Mouse (Mus musculus) hindbrain, embryonic 11.5 days (tissue): Measurements from ENCODE around the gene Adcy4. TPM values are rescaled to one million over a fixed set of nuclear protein-coding genes. Genes with fewer than 3 reads are reported as not detected.

Experiments
- ATAC-seq: fragments of 200-750 bp; cut with Nextera tagmentation; 2 replicates; pipeline ENCODE4 v1.8.0; 2017; ENCODE audit warnings: mild to moderate bottlenecking, moderate TSS enrichment, moderate library complexity; ENCODE audit not compliant: low FRiP score
- DNase-seq: peaks from one replicate; pipeline ENCODE4 v3.0.0-alpha.2; 2015; ENCODE audit warnings: low spot score
- H3K27ac ChIP-seq: fragments of 300-500 bp; sonication (generic); 2 replicates; pipeline ENCODE4 v1.5.1; 2014; ENCODE audit warnings: mild to moderate bottlenecking, low read depth, low read length
- H3K27me3 ChIP-seq: fragments of 300-500 bp; sonication (generic); 2 replicates; pipeline ENCODE4 v1.6.1; 2014; ENCODE audit warnings: mild to moderate bottlenecking, low read length, moderate library complexity, mixed read lengths; ENCODE audit not compliant: control insufficient read depth, insufficient read depth
- H3K36me3 ChIP-seq: fragments of 300-500 bp; sonication (generic); 2 replicates; pipeline ENCODE4 v1.6.1; 2014; ENCODE audit warnings: mild to moderate bottlenecking, low read length, moderate library complexity, mixed read lengths; ENCODE audit not compliant: control insufficient read depth, insufficient read depth
- H3K4me1 ChIP-seq: fragments of 300-500 bp; sonication (generic); replicated peaks from 2 replicates; pipeline ENCODE4 v1.6.1; 2014; ENCODE audit warnings: low read length, mixed read lengths; ENCODE audit not compliant: control insufficient read depth, insufficient read depth
- H3K4me2 ChIP-seq: fragments of 300-500 bp; sonication (generic); replicated peaks from 2 replicates; pipeline ENCODE4 v1.6.1; 2014; ENCODE audit warnings: mild to moderate bottlenecking, low read depth, low read length
- H3K4me3 ChIP-seq: fragments of 300-500 bp; sonication (generic); 2 replicates; pipeline ENCODE4 v1.5.1; 2014; ENCODE audit warnings: low read depth, low read length
- H3K9ac ChIP-seq: fragments of 300-500 bp; sonication (generic); 2 replicates; pipeline ENCODE4 v1.6.1; 2014; ENCODE audit warnings: low read depth, low read length
- H3K9me3 ChIP-seq: fragments of 300-500 bp; sonication (generic); 2 replicates; pipeline ENCODE4 v1.6.1; 2016; ENCODE audit warnings: low read length; ENCODE audit not compliant: control insufficient read depth
- WGBS: fragments of 180-500 bp; shearing (Covaris S2); extraction: QIAGEN DNeasy Blood & Tissue Kit; methylation state at CpG from one replicate; pipeline ENCODE4 v1.1.7; 2014; 5-methylcytosine and 5-hydroxymethylcytosine counted together
- polyA plus RNA-seq: library from polyadenylated mRNA; unstranded; fragments of >200 nt; fragmentation: Nextera tagmentation; extraction: Ambion mirVana; gene quantifications from 2 replicates; pipeline ENCODE4 v1.2.1, GENCODE M21; 2014

The Adcy4 gene
- polyA plus RNA-seq, 1 experiment from 2014 or later: 7.6 TPM

GRCm38 (mm10) chr14:55781310-55781709 lies 2.6 kb downstream of the Adcy4 start:
- 14% methylated on average over 14 of the region's 14 CpGs for WGBS
- peak; percentile 60 for ATAC-seq

GRCm38 (mm10) chr14:55780736-55781135 lies 3.2 kb downstream of the Adcy4 start:
- WGBS: 82% methylated on average over 11 of the region's 11 CpGs
- peaks cover 35% of the 10 kb centered on the region for H3K27me3 ChIP-seq

More at GRCm38 (mm10) chr14:55781310-55781709, 2.6 kb downstream of the Adcy4 start:
- no peak overlapping the region for H3K27ac ChIP-seq
- no peaks in the 10 kb centered on the region for H3K9me3 ChIP-seq
- no peak overlapping the region for H3K9ac ChIP-seq
- H3K4me1 ChIP-seq: peaks cover 5% of the 10 kb centered on the region; the same call in 1 of the 2 replicates
- H3K4me2 ChIP-seq: 0 out of 2 replicates have a peak overlapping the region, but pooled peaks have one; percentile 11
- DNase-seq: peak; percentile 86
- no peak overlapping the region for H3K4me3 ChIP-seq
- H3K36me3 ChIP-seq: no peaks in the 10 kb centered on the region
- peaks cover 37% of the 10 kb centered on the region for H3K27me3 ChIP-seq

GRCm38 (mm10) chr14:55779656-55780055 lies 4.2 kb downstream of the Adcy4 start:
- Histone ChIP-seq H3K9me3 (no peaks in the 10 kb centered on the region), H3K27ac (no peak overlapping the region), H3K9ac (no peak overlapping the region), H3K4me1 (peaks cover 5% of the 10 kb centered on the region; the same call in 1 of the 2 replicates), H3K27me3 (peaks cover 28% of the 10 kb centered on the region), H3K4me2 (no peak overlapping the region), H3K4me3 (no peak overlapping the region), H3K36me3 (no peaks in the 10 kb centered on the region)
- no peak for ATAC-seq
- 73% methylated on average over 16 of the region's 16 CpGs for whole genome bisulfite sequencing
- DNase-seq: no peak

More at GRCm38 (mm10) chr14:55780736-55781135, 3.2 kb downstream of the Adcy4 start:
- no peaks in the 10 kb centered on the region for H3K36me3 ChIP-seq
- H3K27ac ChIP-seq: no peak overlapping the region
- no peak for ATAC-seq
- H3K4me3 ChIP-seq: no peak overlapping the region
- no peak overlapping the region for H3K4me2 ChIP-seq
- H3K4me1 ChIP-seq: peaks cover 5% of the 10 kb centered on the region; the same call in 1 of the 2 replicates
- no peak overlapping the region for H3K9ac ChIP-seq
- DNase-seq: no peak
- no peaks in the 10 kb centered on the region for H3K9me3 ChIP-seq

GRCm38 (mm10) chr14:55778686-55779085 lies 5.2 kb downstream of the Adcy4 start:
- WGBS: 94% methylated on average over 15 of the region's 15 CpGs
- H3K27ac ChIP-seq: no peak overlapping the region
- ATAC-seq: no peak
- H3K4me1 ChIP-seq: peaks cover 5% of the 10 kb centered on the region; the same call in 1 of the 2 replicates
- no peak overlapping the region for H3K9ac ChIP-seq
- no peak overlapping the region for H3K4me2 ChIP-seq
- peaks cover 21% of the 10 kb centered on the region for H3K27me3 ChIP-seq
- H3K9me3 ChIP-seq: no peaks in the 10 kb centered on the region
- no peaks in the 10 kb centered on the region for H3K36me3 ChIP-seq
- no peak overlapping the region for H3K4me3 ChIP-seq
- no peak for DNase-seq

- WGBS: 86% methylated on average over 11 of the region's 11 CpGs
- no peaks in the 10 kb centered on the region for H3K36me3 ChIP-seq
- no peak overlapping the region for H3K9ac ChIP-seq
- H3K9me3 ChIP-seq: no peaks in the 10 kb centered on the region
- 0 out of 2 replicates have a peak, but pooled peaks cover 2% of the 10 kb centered on the region for H3K4me1 ChIP-seq
- H3K27ac ChIP-seq: no peak overlapping the region
- H3K4me2 ChIP-seq: no peak overlapping the region
- peaks cover 13% of the 10 kb centered on the region for H3K27me3 ChIP-seq
- ATAC-seq (no peak), DNase-seq (no peak)
- no peak overlapping the region for H3K4me3 ChIP-seq
Observed at GRCm38 (mm10) chr14:55777806-55778205, 6.1 kb downstream of the Adcy4 start.

GRCm38 (mm10) chr14:55777176-55777575 lies 6.7 kb downstream of the Adcy4 start:
- no peaks in the 10 kb centered on the region for H3K9me3 ChIP-seq
- peaks cover 7% of the 10 kb centered on the region for H3K27me3 ChIP-seq
- no peak overlapping the region for H3K4me3 ChIP-seq
- 55% methylated on average over 3 of the region's 3 CpGs for WGBS
- ATAC-seq (no peak), DNase-seq (no peak)
- H3K4me2 ChIP-seq: no peak overlapping the region
- 0 out of 2 replicates have a peak, but pooled peaks cover 2% of the 10 kb centered on the region for H3K4me1 ChIP-seq
- no peak overlapping the region for H3K9ac ChIP-seq
- no peaks in the 10 kb centered on the region for H3K36me3 ChIP-seq
- H3K27ac ChIP-seq: no peak overlapping the region

- no peak for ATAC-seq
- WGBS: 52% methylated on average over 7 of the region's 7 CpGs
Observed at GRCm38 (mm10) chr14:55776711-55777110, 7.2 kb downstream of the Adcy4 start.

GRCm38 (mm10) chr14:55769087-55769703 lies 14.7 kb downstream of the Adcy4 start:
- H3K4me1 ChIP-seq: 0 out of 2 replicates have a peak, but pooled peaks cover 2% of the 10 kb centered on the region
- H3K27me3 ChIP-seq: peaks cover 33% of the 10 kb centered on the region
- H3K9me3 ChIP-seq: no peaks in the 10 kb centered on the region
- H3K36me3 ChIP-seq: no peaks in the 10 kb centered on the region
- 76% methylated on average over 16 of the region's 16 CpGs for WGBS
- DNase-seq: no peak
- no peak overlapping the region for H3K27ac ChIP-seq
- H3K4me2 ChIP-seq: no peak overlapping the region
- H3K4me3 ChIP-seq: no peak overlapping the region
- ATAC-seq: no peak
- H3K9ac ChIP-seq: no peak overlapping the region

More at GRCm38 (mm10) chr14:55776711-55777110, 7.2 kb downstream of the Adcy4 start:
- H3K4me3 ChIP-seq: no peak overlapping the region
- H3K9me3 ChIP-seq: no peaks in the 10 kb centered on the region
- 0 out of 2 replicates have a peak, but pooled peaks cover under 1% of the 10 kb centered on the region for H3K4me1 ChIP-seq
- DNase-seq: no peak
- no peaks in the 10 kb centered on the region for H3K36me3 ChIP-seq
- no peak overlapping the region for H3K4me2 ChIP-seq
- H3K27ac ChIP-seq: no peak overlapping the region
- peaks cover 4% of the 10 kb centered on the region for H3K27me3 ChIP-seq
- H3K9ac ChIP-seq: no peak overlapping the region

GRCm38 (mm10) chr14:55768555-55768954 lies 15.3 kb downstream of the Adcy4 start:
- WGBS: 91% methylated on average over 6 of the region's 6 CpGs
- Histone ChIP-seq H3K9me3 (no peaks in the 10 kb centered on the region), H3K4me2 (no peak overlapping the region), H3K4me3 (no peak overlapping the region), H3K27me3 (peaks cover 37% of the 10 kb centered on the region), H3K36me3 (no peaks in the 10 kb centered on the region), H3K9ac (no peak overlapping the region), H3K4me1 (0 out of 2 replicates have a peak, but pooled peaks cover 2% of the 10 kb centered on the region), H3K27ac (no peak overlapping the region)
- DNase-seq: no peak
- ATAC-seq: no peak
